Mouse (Mus musculus) spleen, adult 2 months (tissue): ENCODE data around the gene Patz1.

Source experiments
- CTCF ChIP-seq: fragments of 200-500 bp; IDR thresholded peaks from 2 replicates; pipeline ENCODE4 v1.5.1; 2011; ENCODE audit warnings: mild to moderate bottlenecking, inconsistent platforms; ENCODE audit not compliant: insufficient read depth, insufficient read length, insufficient replicate concordance; ENCODE audit errors: extremely low read depth
- POLR2A ChIP-seq: fragments of 200-500 bp; IDR thresholded peaks from 2 replicates; pipeline ENCODE4 v1.6.1; 2011; ENCODE audit warnings: low read depth, low read length, inconsistent platforms

DNA sequence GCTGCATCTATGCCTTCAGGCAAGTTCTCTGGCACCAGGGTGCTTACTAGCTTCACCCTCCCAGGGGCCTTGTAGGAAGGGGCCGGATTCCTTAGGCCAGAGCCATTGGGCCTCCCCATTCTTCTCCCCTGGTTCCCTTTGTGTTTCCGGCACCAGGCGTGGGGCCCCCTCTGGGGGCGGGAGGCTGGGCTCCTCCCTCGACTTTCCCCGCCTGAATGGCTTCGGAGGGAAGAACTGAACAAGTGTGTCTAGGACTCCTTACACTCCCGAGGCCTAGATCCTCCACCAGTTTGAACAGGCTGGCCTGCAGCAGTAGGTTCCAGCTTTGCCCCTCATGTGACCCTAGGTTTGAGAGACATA, 3.4 kb downstream of the Patz1 start:
- no peak for TF ChIP-seq CTCF
- TF ChIP-seq POLR2A, result no peak
